Mouse (Mus musculus) liver, postnatal 0 days (tissue): ENCODE data around the gene Uck2. TPM values are rescaled to one million over a fixed set of nuclear protein-coding genes. Genes with fewer than 3 reads are reported as not detected.

Experiments used
- ATAC-seq: fragments of 200-750 bp; cut with Nextera tagmentation; 2 replicates; pipeline ENCODE4 v1.8.0; 2017; ENCODE audit warnings: mild to moderate bottlenecking, moderate library complexity
- DNase-seq: peaks from one replicate; pipeline ENCODE4 v3.0.0-alpha.2; 2016
- H3K27ac ChIP-seq: fragments of 300-500 bp; sonication (generic); 2 replicates; pipeline ENCODE4 v1.5.1; 2014; ENCODE audit warnings: antibody characterized with exemption, moderate library complexity, mild to moderate bottlenecking, low read depth
- H3K27me3 ChIP-seq: fragments of 300-500 bp; sonication (generic); 2 replicates; pipeline ENCODE4 v1.6.1; 2014; ENCODE audit warnings: low read length, control low read depth, mixed read lengths; ENCODE audit not compliant: insufficient read depth
- H3K36me3 ChIP-seq: fragments of 300-500 bp; sonication (generic); replicated peaks from 2 replicates; pipeline ENCODE4 v1.6.1; 2014; ENCODE audit warnings: mild to moderate bottlenecking, control low read depth, low read length, moderate library complexity, mixed read lengths; ENCODE audit not compliant: insufficient read depth
- H3K4me1 ChIP-seq: fragments of 300-500 bp; sonication (generic); 2 replicates; pipeline ENCODE4 v1.6.1; 2014; ENCODE audit warnings: antibody characterized with exemption, mild to moderate bottlenecking, control low read depth; ENCODE audit not compliant: insufficient read depth
- H3K4me2 ChIP-seq: fragments of 300-500 bp; sonication (generic); 2 replicates; pipeline ENCODE4 v1.6.1; 2014; ENCODE audit warnings: low read depth, mild to moderate bottlenecking, low read length, moderate library complexity, mixed read lengths
- H3K4me3 ChIP-seq: fragments of 300-500 bp; sonication (generic); 2 replicates; pipeline ENCODE4 v1.5.1; 2014; ENCODE audit warnings: low read depth, low read length
- H3K9ac ChIP-seq: fragments of 300-500 bp; sonication (generic); replicated peaks from 2 replicates; pipeline ENCODE4 v1.6.1; 2014; ENCODE audit warnings: mild to moderate bottlenecking, moderate library complexity
- H3K9me3 ChIP-seq: fragments of 300-500 bp; sonication (generic); 2 replicates; pipeline ENCODE4 v1.6.1; 2016; ENCODE audit warnings: mild to moderate bottlenecking, control low read depth, low read length, mixed read lengths
- CTCF ChIP-seq: sonication (generic); IDR thresholded peaks from 2 replicates; pipeline ENCODE4 v1.5.1; 2016; ENCODE audit warnings: antibody characterized with exemption, low read depth
- EP300 ChIP-seq: IDR thresholded peaks from 2 replicates; pipeline ENCODE4 v1.6.1; 2016; ENCODE audit warnings: antibody characterized with exemption, low read depth, mild to moderate bottlenecking
- WGBS: fragments of 180-500 bp; shearing (Covaris S2); extraction: QIAGEN DNeasy Blood & Tissue Kit; methylation state at CpG from one replicate; pipeline ENCODE4 v1.1.7; 2014; ENCODE audit not compliant: insufficient replicate concordance; 5-methylcytosine and 5-hydroxymethylcytosine counted together
- polyA plus RNA-seq: library from polyadenylated mRNA; unstranded; fragments of >200 nt; fragmentation: Nextera tagmentation; extraction: Ambion mirVana; gene quantifications from 2 replicates; pipeline ENCODE4 v1.2.1, GENCODE M21; 2015

Uck2 gene
- polyA plus RNA-seq, 1 experiment from 2014 or later: 20.9 TPM

GRCm38 (mm10) chr1:167270342-167271111, 14.6 kb downstream of the Uck2 start:
- H3K36me3 ChIP-seq: no peaks in the 10 kb centered on the region
- H3K4me1 ChIP-seq: peaks cover 67% of the 10 kb centered on the region
- no peaks in the 10 kb centered on the region for H3K27me3 ChIP-seq
- peak overlapping the region; percentile 85 for H3K27ac ChIP-seq
- 22% methylated on average over 19 of the region's 19 CpGs for WGBS
- no peaks in the 10 kb centered on the region for H3K9me3 ChIP-seq
- H3K9ac ChIP-seq: peak overlapping the region; percentile 57; the same call in 1 of the 2 replicates
- no peak overlapping the region for H3K4me3 ChIP-seq
- ATAC-seq (peak; percentile 13; the same call in 1 of the 2 replicates), DNase-seq (no peak)
- peak overlapping the region; percentile 55 for H3K4me2 ChIP-seq
- TF ChIP-seq EP300 (no peak), CTCF (no peak)

DNA sequence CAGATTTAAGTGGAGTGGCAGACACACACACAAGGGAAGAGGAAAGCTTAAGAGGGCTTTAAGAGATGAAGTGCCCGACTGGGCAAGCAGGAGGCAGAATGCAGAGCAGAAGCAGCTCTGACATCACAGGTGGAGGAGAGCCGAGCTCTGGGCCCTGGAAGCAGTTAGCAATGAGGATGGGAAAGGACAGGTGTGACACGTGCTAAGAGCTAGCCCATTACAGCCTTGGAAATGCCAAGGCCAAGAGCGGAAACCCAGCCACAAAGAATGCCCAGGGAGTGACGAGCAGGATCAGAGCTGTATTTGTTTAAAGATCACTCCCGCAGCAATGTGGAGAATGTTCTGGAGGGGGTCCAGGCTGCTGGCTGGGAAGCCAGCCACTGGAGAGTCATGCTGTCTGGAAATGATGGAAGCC, 15.3 kb downstream of the Uck2 start:
- Histone ChIP-seq H3K27me3 (no peaks in the 10 kb centered on the region), H3K4me3 (no peak overlapping the region), H3K4me1 (peaks cover 67% of the 10 kb centered on the region), H3K9ac (peak overlapping the region; percentile 57; the same call in 1 of the 2 replicates), H3K27ac (peak overlapping the region; percentile 68), H3K36me3 (no peaks in the 10 kb centered on the region), H3K4me2 (peak overlapping the region; percentile 55), H3K9me3 (no peaks in the 10 kb centered on the region)
- ATAC-seq: no peak
- DNase-seq: no peak
- TF ChIP-seq EP300: no peak
- 31% methylated on average over 6 of the region's 6 CpGs for WGBS

DNA sequence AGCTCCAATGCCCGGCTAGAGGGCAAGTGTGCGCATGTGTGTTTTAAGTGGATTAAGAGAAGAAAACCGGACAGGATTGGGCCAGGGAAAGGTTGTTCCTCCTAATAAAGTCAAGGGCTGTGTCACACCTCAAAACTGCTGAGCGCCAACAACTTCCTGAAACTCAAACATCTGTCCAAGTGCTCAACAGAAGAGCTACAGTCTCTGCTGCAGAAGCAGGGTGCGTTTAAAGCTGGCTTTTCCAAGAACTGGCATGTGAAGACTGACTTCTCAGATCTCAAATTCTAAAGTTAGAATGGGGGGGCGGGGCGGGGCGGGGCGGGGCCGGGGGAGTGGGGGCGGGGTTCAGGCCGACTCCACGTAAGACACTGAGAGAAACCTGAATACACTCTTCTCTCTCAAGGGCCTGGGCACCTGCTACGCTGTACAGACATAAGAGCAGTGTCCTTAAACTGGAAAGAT, 15.7 kb downstream of the Uck2 start:
- 16% methylated on average over 14 of the region's 14 CpGs for WGBS
- Histone ChIP-seq H3K9me3 (no peaks in the 10 kb centered on the region), H3K27ac (peak overlapping the region; percentile 68), H3K4me3 (no peak overlapping the region), H3K4me2 (peak overlapping the region; percentile 55), H3K9ac (peak overlapping the region; percentile 57; the same call in 1 of the 2 replicates), H3K27me3 (no peaks in the 10 kb centered on the region), H3K4me1 (peaks cover 64% of the 10 kb centered on the region), H3K36me3 (no peaks in the 10 kb centered on the region)
- ATAC-seq: 0 out of 2 replicates have a peak, but pooled peaks have one; percentile 12
- TF ChIP-seq CTCF: no peak
- no peak for TF ChIP-seq EP300
- peak; percentile 64 for DNase-seq

DNA sequence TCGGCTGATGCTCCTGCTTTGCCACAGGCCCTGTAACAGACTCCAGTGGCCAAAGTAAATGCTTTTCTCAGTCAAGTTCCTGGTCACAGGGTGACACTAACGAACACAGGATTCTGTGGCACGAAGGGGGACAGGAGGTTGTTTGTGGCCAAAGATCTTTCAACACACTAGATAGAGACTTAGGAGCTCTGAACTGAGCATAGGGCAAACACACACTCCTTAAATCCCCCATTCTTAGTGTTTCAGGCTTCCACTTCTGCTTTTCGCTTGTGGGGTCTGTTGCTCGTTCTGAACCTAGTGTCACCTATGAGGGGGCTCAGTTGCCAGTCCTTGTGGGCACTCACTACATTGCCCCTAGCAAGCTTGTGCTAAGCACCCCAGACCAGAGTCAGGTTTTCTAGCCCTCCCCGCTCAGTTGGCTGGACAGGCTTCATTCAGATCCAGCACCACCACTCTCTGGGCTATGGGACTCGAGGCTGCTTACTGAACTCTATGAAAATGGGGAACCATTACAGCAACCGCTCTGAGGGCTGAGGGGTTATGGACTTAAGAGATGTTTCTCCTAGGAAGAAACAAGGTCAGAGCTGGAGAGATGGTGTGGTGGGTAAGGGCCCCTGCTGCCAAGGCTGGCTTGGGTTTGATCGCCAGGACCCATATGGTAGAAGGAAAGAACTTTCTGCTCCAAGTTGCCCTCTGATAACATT, 16.6 kb downstream of the Uck2 start:
- Histone ChIP-seq H3K27ac (peak overlapping the region; percentile 67), H3K9ac (peak overlapping the region; percentile 12; the same call in 1 of the 2 replicates), H3K36me3 (no peaks in the 10 kb centered on the region), H3K4me3 (no peak overlapping the region), H3K4me1 (peaks cover 56% of the 10 kb centered on the region), H3K9me3 (no peaks in the 10 kb centered on the region), H3K4me2 (peak overlapping the region; percentile 55; the same call in 1 of the 2 replicates), H3K27me3 (no peaks in the 10 kb centered on the region)
- TF ChIP-seq EP300: no peak
- TF ChIP-seq CTCF: no peak
- 44% methylated on average over 9 of the region's 9 CpGs for WGBS
- ATAC-seq (no peak), DNase-seq (no peak)

GRCm38 (mm10) chr1:167266720-167267119, 18.4 kb downstream of the Uck2 start:
- no peak for ATAC-seq
- peaks cover 41% of the 10 kb centered on the region for H3K4me1 ChIP-seq
- 72% methylated on average over 3 of the region's 3 CpGs for WGBS

DNA sequence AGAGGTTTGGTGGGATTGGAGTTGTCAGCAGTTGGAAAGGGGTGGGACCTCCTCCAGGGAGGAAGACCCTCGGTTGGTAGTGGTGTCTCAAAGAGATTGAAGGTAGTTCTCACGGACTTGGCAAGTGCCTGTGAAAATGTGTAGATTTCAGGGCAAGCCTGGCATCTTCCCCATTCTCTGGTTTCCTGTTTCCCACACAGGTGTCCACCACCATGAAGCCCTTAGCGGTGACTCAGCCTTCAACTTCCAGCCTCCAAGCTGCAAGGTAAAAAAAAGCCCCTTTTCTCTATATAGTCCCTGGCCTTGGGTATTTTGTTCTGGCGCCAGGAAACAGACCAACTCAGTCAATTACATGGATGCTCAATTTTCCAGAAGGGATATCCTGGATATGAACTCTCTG, 19.8 kb downstream of the Uck2 start:
- peaks cover 27% of the 10 kb centered on the region for H3K4me1 ChIP-seq
- no peaks in the 10 kb centered on the region for H3K27me3 ChIP-seq
- DNase-seq (no peak), ATAC-seq (no peak)
- no peak for TF ChIP-seq CTCF
- TF ChIP-seq EP300: no peak
- H3K4me3 ChIP-seq: no peak overlapping the region
- H3K9ac ChIP-seq: no peak overlapping the region
- H3K9me3 ChIP-seq: no peaks in the 10 kb centered on the region
- no peaks in the 10 kb centered on the region for H3K36me3 ChIP-seq
- no peak overlapping the region for H3K4me2 ChIP-seq
- WGBS: 68% methylated on average over 4 of the region's 4 CpGs
- H3K27ac ChIP-seq: no peak overlapping the region

More at GRCm38 (mm10) chr1:167266720-167267119, 18.4 kb downstream of the Uck2 start:
- Histone ChIP-seq H3K4me3 (no peak overlapping the region), H3K27ac (no peak overlapping the region), H3K27me3 (no peaks in the 10 kb centered on the region), H3K36me3 (no peaks in the 10 kb centered on the region), H3K9ac (no peak overlapping the region), H3K9me3 (no peaks in the 10 kb centered on the region), H3K4me2 (no peak overlapping the region)
- TF ChIP-seq CTCF (no peak), EP300 (no peak)
- no peak for DNase-seq
